Mouse (Mus musculus) heart, adult 2 months (tissue): ENCODE measurements around the gene Tmprss11b.

Experiments
- CTCF ChIP-seq: fragments of 200-600 bp; IDR thresholded peaks from 2 replicates; pipeline ENCODE4 v1.8.1; 2022; ENCODE audit warnings: antibody characterized with exemption, mild to moderate bottlenecking, moderate library complexity
- EP300 ChIP-seq: fragments of 200-500 bp; IDR thresholded peaks from 2 replicates; pipeline ENCODE4 v1.6.1; 2011; ENCODE audit warnings: low read depth, low read length, control low read depth; ENCODE audit not compliant: insufficient read depth
- POLR2A ChIP-seq: fragments of 200-500 bp; IDR thresholded peaks from 2 replicates; pipeline ENCODE4 v1.6.1; 2011; ENCODE audit warnings: mild to moderate bottlenecking, low read depth, low read length, control low read depth; ENCODE audit not compliant: insufficient read depth

- TF ChIP-seq CTCF: no peak
- TF ChIP-seq EP300: no peak
- no peak for TF ChIP-seq POLR2A
These were observed 35.4 kb downstream of the Tmprss11b start for GRCm38 (mm10) chr5:86640795-86641194.
